Mouse (Mus musculus) cortical plate, adult 2 months (tissue): Measurements from ENCODE around the gene Tubgcp6.

Experiments
- CTCF ChIP-seq: fragments of 200-500 bp; IDR thresholded peaks from 2 replicates; pipeline ENCODE4 v1.5.1; 2011; ENCODE audit warnings: mild to moderate bottlenecking, control low read depth, low read length; ENCODE audit not compliant: insufficient read depth; ENCODE audit errors: extremely low read depth
- POLR2A ChIP-seq: fragments of 200-500 bp; IDR thresholded peaks from 2 replicates; pipeline ENCODE4 v1.6.1; 2011; ENCODE audit warnings: mild to moderate bottlenecking, low read length, control low read depth; ENCODE audit not compliant: insufficient read depth; ENCODE audit errors: extremely low read depth

- no peak for TF ChIP-seq POLR2A
- no peak for TF ChIP-seq CTCF
Observed at GRCm38 (mm10) chr15:89097450-89097849, 25.5 kb downstream of the Tubgcp6 start.
